Comparison of ENCODE assay signal across 17 mouse cellular contexts in the genomic region with DNA sequence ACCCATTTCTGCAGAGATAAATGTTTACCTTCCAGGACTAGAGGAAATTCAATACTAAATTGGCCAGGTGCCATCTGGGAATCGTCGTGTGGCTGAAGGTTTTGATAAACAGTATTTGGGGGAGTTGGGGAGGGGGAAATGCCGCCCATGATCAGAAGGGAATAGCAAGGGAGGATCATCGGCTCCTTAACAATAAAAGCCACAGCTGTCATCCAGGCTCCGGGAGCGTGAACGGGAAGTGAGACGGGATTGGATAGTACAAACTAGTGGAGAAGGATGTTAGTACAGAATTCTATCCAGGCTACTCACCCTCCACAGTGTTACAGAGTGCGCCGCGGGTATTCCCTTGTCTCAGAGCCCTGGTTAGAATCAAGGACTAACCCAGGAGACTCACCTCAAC.
DNase-seq lines count a peak whose midpoint lies in the region; ATAC-seq and TF ChIP-seq lines count a peak whose summit lies in the region.
"Had no signal": no experiment of that assay in that cellular context is flagged by ENCODE, and none has a peak within 500 bp of the region (broad histone marks: within the 10 kb centered on the region; RNA-seq: fewer than 3 reads in every experiment).

No protein-coding gene starts in this region.

- WGBS in kidney, embryonic 14.5 days = 22% methylated on average over 11 of the region's 11 CpGs
- WGBS in midbrain, embryonic 13.5 days = 57% methylated on average over 11 of the region's 11 CpGs
- WGBS in midbrain, postnatal 0 days = 61% methylated on average over 11 of the region's 11 CpGs
- WGBS in intestine, embryonic 16.5 days = 33% methylated on average over 11 of the region's 11 CpGs
- 36% methylated on average over 11 of the region's 11 CpGs for WGBS in stomach, postnatal 0 days

- H3K4me3 ChIP-seq in kidney, embryonic 14.5 days (ENCODE audit: low read length) = no peak overlapping the region
- H3K4me3 ChIP-seq in midbrain, embryonic 13.5 days (replicated peaks) = no peak overlapping the region
- no peak overlapping the region for H3K4me3 ChIP-seq in midbrain, postnatal 0 days (ENCODE audit: low read depth, low read length)
- no peak overlapping the region for H3K4me3 ChIP-seq in intestine, embryonic 16.5 days (ENCODE audit: low read length)
- no peak overlapping the region for H3K4me3 ChIP-seq in stomach, postnatal 0 days (ENCODE audit: low read depth, low read length)
- H3K4me3 ChIP-seq: heart, adult 2 months; midbrain, embryonic 12.5 days; neural tube, embryonic 15.5 days had no signal

- peaks cover 4% of the 10 kb centered on the region; the same call in 1 of the 2 replicates for H3K9me3 ChIP-seq in kidney, embryonic 14.5 days (ENCODE audit: control insufficient read depth, low read length)
- H3K9me3 ChIP-seq in midbrain, embryonic 13.5 days = peaks cover 4% of the 10 kb centered on the region; the same call in 1 of the 2 replicates
- H3K9me3 ChIP-seq in midbrain, postnatal 0 days (ENCODE audit: low read length) = no peaks in the 10 kb centered on the region
- no peaks in the 10 kb centered on the region for H3K9me3 ChIP-seq in intestine, embryonic 16.5 days (ENCODE audit: control insufficient read depth, low read length)
- H3K9me3 ChIP-seq in stomach, postnatal 0 days (ENCODE audit: control insufficient read depth, low read length) = no peaks in the 10 kb centered on the region
- H3K9me3 ChIP-seq: midbrain, embryonic 12.5 days; neural tube, embryonic 15.5 days had no signal

- H3K36me3 ChIP-seq in kidney, embryonic 14.5 days (ENCODE audit: control insufficient read depth, insufficient read depth, low read length) = no peaks in the 10 kb centered on the region
- no peaks in the 10 kb centered on the region for H3K36me3 ChIP-seq in midbrain, embryonic 13.5 days
- no peaks in the 10 kb centered on the region; the same call in 1 of the 2 replicates for H3K36me3 ChIP-seq in midbrain, postnatal 0 days (ENCODE audit: insufficient read depth, low read length)
- H3K36me3 ChIP-seq in intestine, embryonic 16.5 days (ENCODE audit: control insufficient read depth, insufficient read depth, low read length) = no peaks in the 10 kb centered on the region
- no peaks in the 10 kb centered on the region for H3K36me3 ChIP-seq in stomach, postnatal 0 days (ENCODE audit: control insufficient read depth, insufficient read depth, low read length)
- H3K36me3 ChIP-seq: midbrain, embryonic 12.5 days; neural tube, embryonic 15.5 days had no signal

- DNase-seq in kidney, adult 8-10 months = no peak
- no peak for DNase-seq in midbrain, postnatal 0 days (ENCODE audit: low spot score)
- no peak for DNase-seq in stomach, postnatal 0 days (ENCODE audit: low spot score)
- no peak for DNase-seq in urinary bladder, postnatal 25 days (ENCODE audit: low spot score)
- DNase-seq: cerebellum, postnatal 14 days; heart, adult 2 months; kidney, adult 9 months; layer of hippocampus, postnatal 36 days; right cerebral cortex, postnatal 25 days; thymus, postnatal 25 days had no signal

- ATAC-seq in kidney, embryonic 14.5 days (ENCODE audit: low FRiP score, low TSS enrichment) = peak; percentile 67
- ATAC-seq in midbrain, embryonic 13.5 days = peak; percentile 43; the same call in 1 of the 2 replicates
- ATAC-seq in midbrain, postnatal 0 days (ENCODE audit: low FRiP score) = no peak
- peak; percentile 53 for ATAC-seq in intestine, embryonic 16.5 days
- no peak for ATAC-seq in stomach, postnatal 0 days (ENCODE audit: low FRiP score, low TSS enrichment)
- ATAC-seq: CD4-positive, CD25-positive, alpha-beta regulatory T cell, adult 4 months; lung, postnatal 0 days had no signal

- no peak overlapping the region; the same call in 1 of the 2 replicates for H3K4me2 ChIP-seq in kidney, embryonic 14.5 days (replicated peaks; ENCODE audit: low read depth, low read length)
- H3K4me2 ChIP-seq in midbrain, embryonic 13.5 days (replicated peaks) = no peak overlapping the region
- no peak overlapping the region for H3K4me2 ChIP-seq in midbrain, postnatal 0 days (ENCODE audit: low read depth, low read length, poor library complexity, severe bottlenecking)
- H3K4me2 ChIP-seq in intestine, embryonic 16.5 days (ENCODE audit: low read depth, low read length) = peak overlapping the region; percentile 0; the same call in 1 of the 2 replicates
- peak overlapping the region; percentile 20; the same call in 1 of the 2 replicates for H3K4me2 ChIP-seq in stomach, postnatal 0 days (replicated peaks; ENCODE audit: low read depth)
- H3K4me2 ChIP-seq: midbrain, embryonic 12.5 days; neural tube, embryonic 15.5 days had no signal

- H3K27ac ChIP-seq in kidney, embryonic 14.5 days (ENCODE audit: low read depth, low read length) = peak overlapping the region; percentile 24; the same call in 1 of the 2 replicates
- no peak overlapping the region for H3K27ac ChIP-seq in midbrain, embryonic 13.5 days
- H3K27ac ChIP-seq in midbrain, postnatal 0 days (ENCODE audit: low read depth, low read length) = no peak overlapping the region
- H3K27ac ChIP-seq in intestine, embryonic 16.5 days (ENCODE audit: low read length) = no peak overlapping the region
- no peak overlapping the region for H3K27ac ChIP-seq in stomach, postnatal 0 days (replicated peaks)
- H3K27ac ChIP-seq: heart, adult 2 months; midbrain, embryonic 12.5 days; neural tube, embryonic 15.5 days had no signal

- H3K27me3 ChIP-seq in kidney, embryonic 14.5 days (ENCODE audit: control insufficient read depth, insufficient read depth, low read length) = no peaks in the 10 kb centered on the region
- no peaks in the 10 kb centered on the region for H3K27me3 ChIP-seq in midbrain, embryonic 13.5 days
- H3K27me3 ChIP-seq in midbrain, postnatal 0 days (ENCODE audit: insufficient read depth, low read length) = no peaks in the 10 kb centered on the region
- H3K27me3 ChIP-seq in intestine, embryonic 16.5 days (replicated peaks; ENCODE audit: control insufficient read depth, insufficient read depth, low read length) = no peaks in the 10 kb centered on the region
- no peaks in the 10 kb centered on the region for H3K27me3 ChIP-seq in stomach, postnatal 0 days (ENCODE audit: control insufficient read depth, insufficient read depth, low read length)
- H3K27me3 ChIP-seq: midbrain, embryonic 12.5 days; neural tube, embryonic 15.5 days had no signal

- no peak overlapping the region for H3K9ac ChIP-seq in kidney, embryonic 14.5 days (ENCODE audit: low read depth, low read length)
- no peak overlapping the region for H3K9ac ChIP-seq in midbrain, embryonic 13.5 days (replicated peaks)
- H3K9ac ChIP-seq in midbrain, postnatal 0 days (replicated peaks; ENCODE audit: low read length, poor library complexity, severe bottlenecking) = no peak overlapping the region
- no peak overlapping the region for H3K9ac ChIP-seq in intestine, embryonic 16.5 days (ENCODE audit: low read depth, low read length)
- no peak overlapping the region for H3K9ac ChIP-seq in stomach, postnatal 0 days (ENCODE audit: low read length)
- H3K9ac ChIP-seq: midbrain, embryonic 12.5 days; neural tube, embryonic 15.5 days had no signal

- H3K4me1 ChIP-seq in kidney, embryonic 14.5 days (ENCODE audit: control insufficient read depth, insufficient read depth, low read length) = peaks cover 10% of the 10 kb centered on the region
- peaks cover 8% of the 10 kb centered on the region; the same call in 1 of the 2 replicates for H3K4me1 ChIP-seq in midbrain, embryonic 13.5 days (replicated peaks)
- H3K4me1 ChIP-seq in midbrain, postnatal 0 days (ENCODE audit: insufficient read depth, low read length) = no peaks in the 10 kb centered on the region
- H3K4me1 ChIP-seq in intestine, embryonic 16.5 days (ENCODE audit: control insufficient read depth, insufficient read depth, low read length) = no peaks in the 10 kb centered on the region
- no peaks in the 10 kb centered on the region for H3K4me1 ChIP-seq in stomach, postnatal 0 days (replicated peaks; ENCODE audit: control insufficient read depth, insufficient read depth)
- H3K4me1 ChIP-seq: midbrain, embryonic 12.5 days had no signal

- TF ChIP-seq CTCF in midbrain, postnatal 0 days (IDR thresholded peaks at IDR 0.05) = no peak
- TF ChIP-seq CTCF in stomach, postnatal 0 days (IDR thresholded peaks at IDR 0.05; ENCODE audit: low read depth) = no peak

- no peak for TF ChIP-seq EP300 in stomach, postnatal 0 days (optimal IDR thresholded peaks at IDR 0.05)

Comparison
In these comparisons a context has a peak if more than half of its experiments do, and no peak if none do; other contexts are left out.
1. ATAC-seq: peak in kidney, embryonic 14.5 days (single experiment), midbrain, embryonic 13.5 days (single experiment) and intestine, embryonic 16.5 days (single experiment); none in midbrain, postnatal 0 days (single experiment) and stomach, postnatal 0 days (single experiment).
2. H3K4me2 ChIP-seq: peak in intestine, embryonic 16.5 days (single experiment) and stomach, postnatal 0 days (single experiment); none in kidney, embryonic 14.5 days (single experiment), midbrain, embryonic 13.5 days (single experiment) and midbrain, postnatal 0 days (single experiment).